Mouse (Mus musculus): Measurements from ENCODE around the gene Sirpb1b.
"Not testable (repeated sequence)": the region's sequence is repeated elsewhere in the genome, so short reads cannot be mapped to it uniquely, and the experiment has no call there.

Sirpb1b gene

GRCm38 (mm10) chr3:15574887-15575286 lies at the start of gene Sirpb1b:
Gene Sirpb1b, minus strand, starts transcription at chr3:15575065.
- not testable (repeated sequence) for H3K9me3 ChIP-seq (ENCODE audit: low read length); H3K4me1 ChIP-seq (replicated peaks; ENCODE audit: low read depth, low read length); H3K36me3 ChIP-seq (ENCODE audit: insufficient read depth, low read length); H3K4me3 ChIP-seq (replicated peaks; ENCODE audit: low read length); H3K27me3 ChIP-seq (ENCODE audit: insufficient read depth, low read length)

GRCm38 (mm10) chr3:15590377-15591117 lies 15.7 kb upstream of the Sirpb1b start:
- not testable (repeated sequence) for H3K36me3 ChIP-seq (ENCODE audit: insufficient read depth, low read length); H3K27me3 ChIP-seq (ENCODE audit: insufficient read depth, low read length); H3K9me3 ChIP-seq (ENCODE audit: low read length); H3K4me1 ChIP-seq (replicated peaks; ENCODE audit: low read depth, low read length); H3K4me3 ChIP-seq (replicated peaks; ENCODE audit: low read length)

- not testable (repeated sequence) for H3K36me3 ChIP-seq (ENCODE audit: insufficient read depth, low read length); H3K4me1 ChIP-seq (replicated peaks; ENCODE audit: low read depth, low read length); H3K4me3 ChIP-seq (replicated peaks; ENCODE audit: low read length); H3K27me3 ChIP-seq (ENCODE audit: insufficient read depth, low read length)
- peaks cover 25% of the 10 kb centered on the region for H3K9me3 ChIP-seq (ENCODE audit: low read length)
Observed at GRCm38 (mm10) chr3:15586665-15587064, 11.8 kb upstream of the Sirpb1b start.

- no peak overlapping the region for H3K4me3 ChIP-seq (replicated peaks; ENCODE audit: low read length)
- H3K9me3 ChIP-seq (ENCODE audit: low read length) = peaks cover 26% of the 10 kb centered on the region
- no peaks in the 10 kb centered on the region for H3K4me1 ChIP-seq (replicated peaks; ENCODE audit: low read depth, low read length)
- no peaks in the 10 kb centered on the region for H3K27me3 ChIP-seq (ENCODE audit: insufficient read depth, low read length)
- no peaks in the 10 kb centered on the region for H3K36me3 ChIP-seq (ENCODE audit: insufficient read depth, low read length)
- TF ChIP-seq CTCF (conservative IDR thresholded peaks at IDR 0.05; ENCODE audit: low read length) (no peak), POU5F1 (IDR thresholded peaks at IDR 0.05; ENCODE audit: borderline replicate concordance, low read length) (no peak), NANOG (IDR thresholded peaks at IDR 0.05; ENCODE audit: borderline replicate concordance, low read length) (no peak)
Observed at GRCm38 (mm10) chr3:15583452-15583851, 8.6 kb upstream of the Sirpb1b start.

GRCm38 (mm10) chr3:15582948-15583347 lies 8.1 kb upstream of the Sirpb1b start:
- not testable (repeated sequence) for H3K27me3 ChIP-seq (ENCODE audit: insufficient read depth, low read length); H3K4me1 ChIP-seq (replicated peaks; ENCODE audit: low read depth, low read length); H3K36me3 ChIP-seq (ENCODE audit: insufficient read depth, low read length); H3K4me3 ChIP-seq (replicated peaks; ENCODE audit: low read length)
- peaks cover 26% of the 10 kb centered on the region for H3K9me3 ChIP-seq (ENCODE audit: low read length)

GRCm38 (mm10) chr3:15576466-15576865 lies 1.6 kb upstream of the Sirpb1b start:
- H3K9me3 ChIP-seq (ENCODE audit: low read length); H3K4me1 ChIP-seq (replicated peaks; ENCODE audit: low read depth, low read length); H3K4me3 ChIP-seq (replicated peaks; ENCODE audit: low read length): not testable (repeated sequence)

GRCm38 (mm10) chr3:15528589-15528988 lies 46.3 kb downstream of the Sirpb1b start:
- TF ChIP-seq NANOG (IDR thresholded peaks at IDR 0.05; ENCODE audit: borderline replicate concordance, low read length) (no peak), POU5F1 (IDR thresholded peaks at IDR 0.05; ENCODE audit: borderline replicate concordance, low read length) (no peak), CTCF (conservative IDR thresholded peaks at IDR 0.05; ENCODE audit: low read length) (no peak)
- Histone ChIP-seq H3K27me3 (ENCODE audit: insufficient read depth, low read length) (no peaks in the 10 kb centered on the region), H3K4me1 (replicated peaks; ENCODE audit: low read depth, low read length) (no peaks in the 10 kb centered on the region), H3K36me3 (ENCODE audit: insufficient read depth, low read length) (no peaks in the 10 kb centered on the region), H3K4me3 (replicated peaks; ENCODE audit: low read length) (no peak overlapping the region), H3K9me3 (ENCODE audit: low read length) (no peaks in the 10 kb centered on the region)

More at GRCm38 (mm10) chr3:15576466-15576865, 1.6 kb upstream of the Sirpb1b start:
- H3K36me3 ChIP-seq (ENCODE audit: insufficient read depth, low read length); H3K27me3 ChIP-seq (ENCODE audit: insufficient read depth, low read length): not testable (repeated sequence)

- H3K4me3 ChIP-seq (replicated peaks; ENCODE audit: low read length); H3K4me1 ChIP-seq (replicated peaks; ENCODE audit: low read depth, low read length); H3K27me3 ChIP-seq (ENCODE audit: insufficient read depth, low read length); H3K36me3 ChIP-seq (ENCODE audit: insufficient read depth, low read length): not testable (repeated sequence)
- peaks cover 14% of the 10 kb centered on the region; the same call in 1 of the 2 replicates for H3K9me3 ChIP-seq (ENCODE audit: low read length)
Observed at GRCm38 (mm10) chr3:15513608-15514007, 61.3 kb downstream of the Sirpb1b start.

- H3K9me3 ChIP-seq (ENCODE audit: low read length) = peaks cover 20% of the 10 kb centered on the region; the same call in 1 of the 2 replicates
- not testable (repeated sequence) for H3K36me3 ChIP-seq (ENCODE audit: insufficient read depth, low read length); H3K4me1 ChIP-seq (replicated peaks; ENCODE audit: low read depth, low read length); H3K4me3 ChIP-seq (replicated peaks; ENCODE audit: low read length); H3K27me3 ChIP-seq (ENCODE audit: insufficient read depth, low read length)
Observed at GRCm38 (mm10) chr3:15507792-15508321, 67.0 kb downstream of the Sirpb1b start.

GRCm38 (mm10) chr3:15474831-15475230 lies 100.0 kb downstream of the Sirpb1b start:
- H3K27me3 ChIP-seq (ENCODE audit: insufficient read depth, low read length); H3K4me1 ChIP-seq (replicated peaks; ENCODE audit: low read depth, low read length); H3K4me3 ChIP-seq (replicated peaks; ENCODE audit: low read length); H3K9me3 ChIP-seq (ENCODE audit: low read length); H3K36me3 ChIP-seq (ENCODE audit: insufficient read depth, low read length): not testable (repeated sequence)

GRCm38 (mm10) chr3:15470158-15470557 lies 104.7 kb downstream of the Sirpb1b start:
- H3K4me1 ChIP-seq (replicated peaks; ENCODE audit: low read depth, low read length); H3K9me3 ChIP-seq (ENCODE audit: low read length); H3K4me3 ChIP-seq (replicated peaks; ENCODE audit: low read length); H3K36me3 ChIP-seq (ENCODE audit: insufficient read depth, low read length); H3K27me3 ChIP-seq (ENCODE audit: insufficient read depth, low read length): not testable (repeated sequence)
